Comparison of ENCODE assay signal across 18 mouse cellular contexts in the genomic region with DNA sequence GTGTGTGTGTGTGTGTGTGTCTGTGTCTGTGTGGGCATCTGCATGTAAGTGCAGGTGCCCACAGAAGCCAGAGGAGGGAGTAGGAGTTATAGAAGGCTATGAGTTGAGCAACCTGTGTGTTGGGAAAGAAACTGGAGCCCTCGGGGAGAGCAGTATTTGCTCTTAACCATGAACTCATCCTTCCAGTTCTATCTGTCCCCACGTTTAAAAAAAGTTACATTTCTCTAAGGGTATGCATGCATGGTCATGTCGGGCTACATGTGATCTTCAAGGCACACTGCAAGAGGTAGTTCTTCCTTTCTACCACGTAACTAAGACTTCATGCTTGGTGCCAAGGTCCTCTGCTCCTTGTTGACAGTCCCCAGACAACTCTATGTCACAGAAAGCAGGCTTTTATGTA.
"Had no signal": no experiment of that assay in that cellular context is flagged by ENCODE, and none has a peak within 500 bp of the region (broad histone marks: within the 10 kb centered on the region; RNA-seq: fewer than 3 reads in every experiment).

No protein-coding gene starts in this region.

- DNase-seq: kidney, adult 2 months; kidney, postnatal 25 days; left cerebral cortex, postnatal 4 days; lung, adult 2 months; lung, postnatal 14 days; lung, postnatal 4 days; right cerebral cortex, adult 18-20 months; right cerebral cortex, postnatal 14 days; right cerebral cortex, postnatal 4 days; thymus, postnatal 25 days had no signal

- H3K36me3 ChIP-seq: liver, embryonic 15.5 days had no signal

- H3K9me3 ChIP-seq: limb, embryonic 12.5 days; limb, embryonic 15.5 days; liver, embryonic 12.5 days; liver, embryonic 15.5 days; midbrain, embryonic 13.5 days; neural tube, embryonic 12.5 days; neural tube, embryonic 15.5 days had no signal

- H3K27ac ChIP-seq: kidney, postnatal 0 days; limb, embryonic 12.5 days; liver, embryonic 12.5 days; liver, embryonic 15.5 days; midbrain, embryonic 13.5 days; neural tube, embryonic 12.5 days had no signal

- ATAC-seq: liver, embryonic 12.5 days had no signal

- H3K9ac ChIP-seq: limb, embryonic 12.5 days; limb, embryonic 15.5 days; liver, embryonic 12.5 days; liver, embryonic 15.5 days; midbrain, embryonic 13.5 days; neural tube, embryonic 12.5 days; neural tube, embryonic 15.5 days had no signal

- H3K27me3 ChIP-seq: limb, embryonic 12.5 days; limb, embryonic 15.5 days; liver, embryonic 12.5 days; liver, embryonic 15.5 days; midbrain, embryonic 13.5 days; neural tube, embryonic 12.5 days; neural tube, embryonic 15.5 days had no signal

- H3K4me2 ChIP-seq: limb, embryonic 12.5 days; limb, embryonic 15.5 days; liver, embryonic 12.5 days; liver, embryonic 15.5 days; midbrain, embryonic 13.5 days; neural tube, embryonic 12.5 days; neural tube, embryonic 15.5 days had no signal

- H3K4me3 ChIP-seq: limb, embryonic 12.5 days; limb, embryonic 15.5 days; liver, embryonic 12.5 days; liver, embryonic 15.5 days; midbrain, embryonic 13.5 days; neural tube, embryonic 12.5 days; neural tube, embryonic 15.5 days had no signal
